Mouse (Mus musculus) hindbrain, embryonic 10.5 days (tissue): ENCODE measurements around the gene Rnf39. TPM values are rescaled to one million over a fixed set of nuclear protein-coding genes. Genes with fewer than 3 reads are reported as not detected.

Experiments used
- DNase-seq: peaks from one replicate; pipeline ENCODE4 v3.0.0-alpha.2; 2017; ENCODE audit warnings: low spot score
- H3K27ac ChIP-seq: fragments of 300-500 bp; sonication (generic); 2 replicates; pipeline ENCODE4 v1.5.1; 2016; ENCODE audit warnings: mild to moderate bottlenecking, moderate library complexity
- H3K27me3 ChIP-seq: fragments of 300-500 bp; sonication (generic); 2 replicates; pipeline ENCODE4 v1.6.1; 2016; ENCODE audit warnings: mild to moderate bottlenecking; ENCODE audit not compliant: poor library complexity, insufficient read depth, severe bottlenecking
- H3K36me3 ChIP-seq: fragments of 300-500 bp; sonication (generic); 2 replicates; pipeline ENCODE4 v1.6.1; 2016; ENCODE audit warnings: mild to moderate bottlenecking, moderate library complexity
- H3K4me1 ChIP-seq: fragments of 300-500 bp; sonication (generic); replicated peaks from 2 replicates; pipeline ENCODE4 v1.6.1; 2016; ENCODE audit warnings: mild to moderate bottlenecking
- H3K4me3 ChIP-seq: fragments of 300-500 bp; sonication (generic); 2 replicates; pipeline ENCODE4 v1.5.1; 2016; ENCODE audit warnings: mild to moderate bottlenecking, moderate library complexity
- H3K9me3 ChIP-seq: fragments of 300-500 bp; sonication (generic); 2 replicates; pipeline ENCODE4 v1.6.1; 2016; ENCODE audit warnings: mild to moderate bottlenecking, moderate library complexity
- WGBS: fragments of 180-500 bp; shearing (Covaris S2); methylation state at CpG from one replicate; pipeline ENCODE4 v1.1.7; 2016; 5-methylcytosine and 5-hydroxymethylcytosine counted together
- polyA plus RNA-seq: library from polyadenylated mRNA; unstranded; fragments of >200 nt; fragmentation: Nextera tagmentation; extraction: Ambion mirVana; gene quantifications from 2 replicates; pipeline ENCODE4 v1.2.1, GENCODE M21; 2016

Gene Rnf39
- 1.2 and 1.5 TPM in 2 replicates for polyA plus RNA-seq

- H3K36me3 ChIP-seq, result no peaks in the 10 kb centered on the region
- no peaks in the 10 kb centered on the region for H3K9me3 ChIP-seq
- WGBS, result 2% methylated on average over 59 of the region's 59 CpGs
- H3K4me3 ChIP-seq, result peak within 1 kb of the TSS; percentile 54
- peak; percentile 33 for DNase-seq
- H3K4me1 ChIP-seq, result peaks cover 40% of the 10 kb centered on the region
- 0 out of 2 replicates have a peak within 1 kb of the TSS, but pooled peaks have one; percentile 23 for H3K27ac ChIP-seq
- peaks cover 68% of the 10 kb centered on the region for H3K27me3 ChIP-seq
Observed at GRCm38 (mm10) chr17:36942791-36943471, at the start of gene Rnf39. Gene Rnf39 (plus strand): TSS chr17:36942918.

GRCm38 (mm10) chr17:36893387-36893786 lies 49.3 kb upstream of the Rnf39 start:
- Histone ChIP-seq H3K27ac (no peak overlapping the region), H3K36me3 (no peaks in the 10 kb centered on the region), H3K9me3 (no peaks in the 10 kb centered on the region), H3K27me3 (no peaks in the 10 kb centered on the region), H3K4me3 (no peak overlapping the region), H3K4me1 (no peaks in the 10 kb centered on the region)
- 80% methylated on average over 5 of the region's 5 CpGs for WGBS
- no peak for DNase-seq

- peak; percentile 39 for DNase-seq
- H3K27ac ChIP-seq, result no peak overlapping the region
- WGBS, result 83% methylated on average over 1 of the region's 1 CpGs
Observed at GRCm38 (mm10) chr17:36896583-36896982, 46.1 kb upstream of the Rnf39 start.

GRCm38 (mm10) chr17:36897065-36897464 lies 45.7 kb upstream of the Rnf39 start:
- H3K36me3 ChIP-seq, result no peaks in the 10 kb centered on the region
- H3K27ac ChIP-seq, result no peak overlapping the region
- DNase-seq, result no peak
- H3K4me3 ChIP-seq, result no peak overlapping the region
- no peaks in the 10 kb centered on the region for H3K4me1 ChIP-seq
- H3K27me3 ChIP-seq, result no peaks in the 10 kb centered on the region
- H3K9me3 ChIP-seq, result no peaks in the 10 kb centered on the region

More at GRCm38 (mm10) chr17:36896583-36896982, 46.1 kb upstream of the Rnf39 start:
- Histone ChIP-seq H3K36me3 (no peaks in the 10 kb centered on the region), H3K9me3 (no peaks in the 10 kb centered on the region), H3K4me1 (no peaks in the 10 kb centered on the region), H3K27me3 (no peaks in the 10 kb centered on the region), H3K4me3 (no peak overlapping the region)

- Histone ChIP-seq H3K36me3 (no peaks in the 10 kb centered on the region), H3K4me1 (no peaks in the 10 kb centered on the region), H3K27me3 (no peaks in the 10 kb centered on the region), H3K4me3 (no peak within 1 kb of the TSS), H3K9me3 (no peaks in the 10 kb centered on the region), H3K27ac (no peak within 1 kb of the TSS)
- 78% methylated on average over 6 of the region's 6 CpGs for WGBS
- DNase-seq, result no peak
Observed at GRCm38 (mm10) chr17:36897552-36898205, 45.0 kb upstream of the Rnf39 start, which contains the start of gene Trim31. Gene Trim31 (plus strand): TSS chr17:36898118.

GRCm38 (mm10) chr17:36899376-36899775 lies 43.3 kb upstream of the Rnf39 start:
- no peak for DNase-seq
- H3K4me3 ChIP-seq, result no peak overlapping the region
- no peaks in the 10 kb centered on the region for H3K4me1 ChIP-seq
- H3K27ac ChIP-seq, result no peak overlapping the region
- WGBS, result 86% methylated on average over 4 of the region's 4 CpGs
- no peaks in the 10 kb centered on the region for H3K36me3 ChIP-seq
- H3K27me3 ChIP-seq, result no peaks in the 10 kb centered on the region
- H3K9me3 ChIP-seq, result no peaks in the 10 kb centered on the region

- Histone ChIP-seq H3K27me3 (no peaks in the 10 kb centered on the region), H3K4me3 (no peak overlapping the region), H3K36me3 (no peaks in the 10 kb centered on the region), H3K4me1 (no peaks in the 10 kb centered on the region), H3K27ac (no peak overlapping the region), H3K9me3 (no peaks in the 10 kb centered on the region)
- no peak for DNase-seq
- 90% methylated on average over 5 of the region's 5 CpGs for WGBS
Observed at GRCm38 (mm10) chr17:36900001-36900400, 42.7 kb upstream of the Rnf39 start.

- Histone ChIP-seq H3K27ac (no peak overlapping the region), H3K9me3 (no peaks in the 10 kb centered on the region), H3K36me3 (no peaks in the 10 kb centered on the region), H3K27me3 (no peaks in the 10 kb centered on the region), H3K4me1 (no peaks in the 10 kb centered on the region), H3K4me3 (no peak overlapping the region)
- 44% methylated on average over 1 of the region's 1 CpGs for WGBS
- DNase-seq, result no peak
Observed at GRCm38 (mm10) chr17:36900691-36901090, 42.0 kb upstream of the Rnf39 start.

- H3K27ac ChIP-seq, result no peak overlapping the region
- H3K36me3 ChIP-seq, result no peaks in the 10 kb centered on the region
- DNase-seq, result no peak
- no peaks in the 10 kb centered on the region for H3K9me3 ChIP-seq
- WGBS, result 78% methylated on average over 3 of the region's 3 CpGs
- no peak overlapping the region for H3K4me3 ChIP-seq
- H3K27me3 ChIP-seq, result no peaks in the 10 kb centered on the region
- 0 out of 2 replicates have a peak, but pooled peaks cover 5% of the 10 kb centered on the region for H3K4me1 ChIP-seq
Observed at GRCm38 (mm10) chr17:36903651-36904050, 39.1 kb upstream of the Rnf39 start.

GRCm38 (mm10) chr17:36908235-36908634 lies 34.5 kb upstream of the Rnf39 start:
- H3K36me3 ChIP-seq, result no peaks in the 10 kb centered on the region
- DNase-seq, result no peak
- H3K4me1 ChIP-seq, result 0 out of 2 replicates have a peak, but pooled peaks cover 5% of the 10 kb centered on the region
- no peak overlapping the region for H3K27ac ChIP-seq
- no peaks in the 10 kb centered on the region for H3K9me3 ChIP-seq
- H3K27me3 ChIP-seq, result no peaks in the 10 kb centered on the region
- no peak overlapping the region for H3K4me3 ChIP-seq
- 66% methylated on average over 1 of the region's 1 CpGs for WGBS

- 0 out of 2 replicates have a peak, but pooled peaks cover 5% of the 10 kb centered on the region for H3K4me1 ChIP-seq
- no peak overlapping the region for H3K4me3 ChIP-seq
- H3K27ac ChIP-seq, result no peak overlapping the region
- H3K9me3 ChIP-seq, result no peaks in the 10 kb centered on the region
- H3K36me3 ChIP-seq, result no peaks in the 10 kb centered on the region
- no peaks in the 10 kb centered on the region for H3K27me3 ChIP-seq
- 60% methylated on average over 4 of the region's 4 CpGs for WGBS
- DNase-seq, result no peak
Observed at GRCm38 (mm10) chr17:36909802-36910201, 32.9 kb upstream of the Rnf39 start.

- H3K4me3 ChIP-seq, result no peak overlapping the region
- 0 out of 2 replicates have a peak, but pooled peaks cover 5% of the 10 kb centered on the region for H3K4me1 ChIP-seq
- no peak overlapping the region for H3K27ac ChIP-seq
- H3K36me3 ChIP-seq, result no peaks in the 10 kb centered on the region
- DNase-seq, result no peak
- WGBS, result 85% methylated on average over 2 of the region's 2 CpGs
- H3K9me3 ChIP-seq, result no peaks in the 10 kb centered on the region
- no peaks in the 10 kb centered on the region for H3K27me3 ChIP-seq
Observed at GRCm38 (mm10) chr17:36912031-36912430, 30.7 kb upstream of the Rnf39 start.

GRCm38 (mm10) chr17:36914108-36914507 lies 28.6 kb upstream of the Rnf39 start:
- Histone ChIP-seq H3K4me3 (no peak overlapping the region), H3K27me3 (no peaks in the 10 kb centered on the region), H3K36me3 (no peaks in the 10 kb centered on the region), H3K4me1 (no peaks in the 10 kb centered on the region), H3K27ac (no peak overlapping the region), H3K9me3 (no peaks in the 10 kb centered on the region)
- DNase-seq, result peak; percentile 70
- 9% methylated on average over 2 of the region's 2 CpGs for WGBS
